Mouse (Mus musculus): ENCODE data around the gene Jade2.

Jade2 gene

DNA sequence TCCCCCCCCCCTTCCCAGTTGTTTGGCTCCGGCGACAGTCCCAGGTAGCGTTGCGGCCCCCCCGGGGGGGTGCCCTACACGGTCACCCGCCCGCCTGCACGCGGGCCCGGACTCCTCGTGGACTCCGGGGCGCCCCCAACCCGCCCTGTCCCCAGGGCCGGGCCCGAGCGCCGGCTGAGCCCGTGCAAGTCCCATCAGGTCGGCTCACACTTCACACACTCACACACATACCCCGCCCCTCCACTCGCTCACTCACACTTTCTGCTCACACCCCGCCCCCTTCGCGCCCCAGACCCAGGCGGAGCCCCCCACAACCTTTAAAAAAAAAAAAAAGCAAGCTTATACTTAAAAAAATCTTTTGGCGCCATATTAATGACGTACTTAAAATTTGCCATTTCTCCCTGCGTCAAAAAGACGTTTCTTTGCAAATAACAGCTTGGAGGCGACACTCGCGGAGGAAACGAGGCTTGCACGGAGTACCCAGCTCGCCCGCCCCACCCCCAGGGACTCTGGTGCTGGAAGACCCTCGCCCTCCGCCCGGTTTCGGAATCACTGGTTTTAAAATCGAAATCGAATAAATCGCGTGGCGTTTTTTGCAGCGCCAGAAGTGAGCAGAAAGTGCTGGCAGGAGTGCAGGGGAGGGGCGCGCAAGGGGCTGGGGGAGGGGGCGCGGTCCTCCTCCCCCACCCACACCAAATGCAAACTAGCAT is 520 bp upstream of the Jade2 start:
- in situ Hi-C loops (cut with MseI, MboI), result loop anchor here (5.0 kb wide), 2 partner anchors 41 to 109 kb away; partner anchors contain the start of gene Cdkn2aipnl (in 1 of the 2)

- in situ Hi-C loops (cut with MseI, MboI), result loop anchor here (5.0 kb wide), 2 partner anchors 39 to 111 kb away; partner anchors contain the start of gene Cdkn2aipnl (in 1 of the 2)
Measured at GRCm38 (mm10) chr11:51856616-51857080, 805 bp downstream of the Jade2 start.

- in situ Hi-C loops (cut with MseI, MboI), result loop anchor here (5.0 kb wide), 2 partner anchors 39 to 111 kb away; partner anchors contain the start of gene Cdkn2aipnl (in 1 of the 2)
Measured at GRCm38 (mm10) chr11:51855818-51856615, 1.4 kb downstream of the Jade2 start.

DNA sequence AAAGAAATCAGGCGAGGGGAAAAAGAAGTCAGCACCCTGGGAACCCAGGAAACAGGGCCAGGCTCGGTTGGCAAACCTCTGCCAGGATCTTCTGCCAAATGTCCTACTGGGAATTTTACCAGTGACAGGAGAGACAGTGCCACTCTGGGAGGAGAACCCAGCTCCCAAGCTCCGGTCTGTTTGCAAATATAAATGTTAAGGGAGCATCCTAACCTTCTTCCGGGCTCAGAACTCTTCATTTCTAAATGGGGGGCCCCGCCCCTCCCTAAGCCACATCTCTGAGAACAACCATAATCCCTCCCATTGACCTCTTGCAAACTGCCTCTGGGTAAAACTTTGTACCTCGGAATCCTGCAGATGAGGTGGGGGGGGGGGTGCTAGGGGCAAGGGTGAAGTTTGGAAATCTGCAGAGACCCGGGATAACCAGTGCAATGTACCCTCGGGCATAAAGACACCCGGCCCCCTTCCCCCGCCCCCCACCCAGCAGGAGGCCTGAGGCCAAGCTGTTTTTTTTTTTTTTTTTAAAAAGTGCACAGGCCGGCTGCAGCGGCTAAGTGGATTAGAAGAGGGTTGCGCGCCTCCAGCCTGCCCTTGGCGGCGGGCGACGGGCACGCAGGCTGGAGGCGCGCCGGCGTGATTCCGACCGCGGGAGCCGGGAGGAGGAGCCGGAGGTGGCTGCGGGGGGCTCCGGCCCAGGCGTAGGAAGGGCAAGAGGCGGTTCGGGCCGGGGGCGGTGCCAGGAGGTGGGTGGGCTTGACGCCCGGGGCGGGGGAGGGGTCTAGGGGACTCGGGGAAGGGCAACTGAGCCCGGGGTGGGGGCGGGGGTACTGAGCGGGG is 2.3 kb downstream of the Jade2 start:
- in situ Hi-C loops (cut with MseI, MboI), result loop anchor here (5.0 kb wide), 2 partner anchors 38 to 112 kb away; partner anchors contain the start of gene Cdkn2aipnl (in 1 of the 2)

- in situ Hi-C loops (cut with MseI, MboI), result loop anchor here in 1 of 2 experiments (5.0 kb wide), 1 partner anchor 35 kb away; no protein-coding TSS in a partner anchor
Measured at GRCm38 (mm10) chr11:51852595-51852994, 4.9 kb downstream of the Jade2 start.

DNA sequence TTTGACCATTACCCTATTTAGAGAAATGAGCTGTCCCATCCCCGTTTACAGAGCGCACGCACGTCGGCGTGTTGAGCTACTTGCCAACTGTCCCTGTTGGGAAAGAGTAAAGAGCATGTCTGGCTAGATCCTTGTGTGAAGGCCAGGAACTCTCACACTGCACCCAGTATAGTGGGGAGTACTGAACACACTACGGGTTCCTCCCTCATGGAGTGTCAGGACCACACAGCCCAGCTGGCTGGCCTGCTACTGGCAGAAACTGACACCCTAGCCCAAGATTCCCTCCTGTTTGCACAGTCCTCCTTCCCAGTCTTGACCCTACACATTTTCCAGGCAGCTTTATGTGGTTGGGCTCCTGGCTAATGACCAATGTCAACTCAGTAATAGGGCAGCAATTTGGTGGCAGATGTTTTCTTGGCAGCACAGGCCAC is 5.3 kb downstream of the Jade2 start:
- in situ Hi-C loops (cut with MseI, MboI), result loop anchor here in 1 of 2 experiments (5.0 kb wide), 1 partner anchor 35 kb away; no protein-coding TSS in a partner anchor

GRCm38 (mm10) chr11:51850741-51851330 is 6.6 kb downstream of the Jade2 start:
- in situ Hi-C loops (cut with MseI, MboI), result loop anchor here in 1 of 2 experiments (5.0 kb wide), 1 partner anchor 34 kb away; no protein-coding TSS in a partner anchor

GRCm38 (mm10) chr11:51848324-51848723 is 9.1 kb downstream of the Jade2 start:
- in situ Hi-C loops (cut with MseI, MboI), result no loop called here

DNA sequence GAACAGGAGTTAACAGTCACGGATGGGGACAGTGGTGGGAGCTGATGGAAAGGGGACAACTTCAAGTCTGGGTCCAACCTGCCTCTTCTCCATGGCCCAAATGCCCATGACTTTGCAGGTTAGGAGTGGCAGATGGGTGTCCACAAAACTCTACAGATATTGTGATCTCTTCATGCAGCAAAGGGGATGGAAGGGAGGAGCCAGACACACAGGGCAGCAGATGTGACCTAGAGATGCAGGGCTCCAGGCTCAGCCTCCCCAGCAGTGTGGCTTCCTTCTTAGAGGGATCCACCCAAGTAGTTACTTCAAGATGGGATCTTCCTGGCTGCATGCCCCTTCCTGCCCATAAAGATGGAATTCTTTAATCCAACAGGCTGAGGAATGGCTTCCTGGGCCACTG is 9.6 kb downstream of the Jade2 start:
- in situ Hi-C loops (cut with MseI, MboI), result no loop called here

- in situ Hi-C loops (cut with MseI, MboI), result no loop called here
Measured at GRCm38 (mm10) chr11:51845981-51846883, 11.2 kb downstream of the Jade2 start.

DNA sequence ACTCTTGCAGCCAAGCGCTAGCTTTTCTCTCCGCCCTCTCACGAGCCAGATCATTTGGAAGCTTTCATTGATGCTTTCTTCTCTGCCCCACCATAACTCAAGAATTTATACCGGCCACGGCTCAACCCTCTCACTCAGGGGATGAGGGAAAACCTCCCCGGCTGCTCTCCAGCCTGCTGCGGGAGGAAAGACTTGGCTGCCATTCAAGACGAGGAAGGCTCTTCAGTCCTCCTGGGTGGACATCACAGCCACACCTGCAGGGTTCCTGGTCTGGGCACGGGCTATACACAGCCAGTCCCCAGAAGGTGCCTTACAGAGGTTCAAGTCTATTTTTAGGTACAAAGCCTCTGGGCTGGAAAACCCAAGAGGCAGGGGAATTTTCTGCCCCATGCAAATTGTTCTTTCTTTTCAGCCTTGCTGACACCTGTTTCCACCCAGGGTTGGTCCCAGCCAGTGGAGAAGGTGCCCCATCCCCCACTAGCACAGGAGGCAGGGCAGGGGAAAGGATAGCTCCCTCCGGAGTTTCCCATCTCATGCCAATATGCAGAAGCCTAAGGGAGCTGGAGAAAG is 12.8 kb downstream of the Jade2 start:
- in situ Hi-C loops (cut with MseI, MboI), result no loop called here

DNA sequence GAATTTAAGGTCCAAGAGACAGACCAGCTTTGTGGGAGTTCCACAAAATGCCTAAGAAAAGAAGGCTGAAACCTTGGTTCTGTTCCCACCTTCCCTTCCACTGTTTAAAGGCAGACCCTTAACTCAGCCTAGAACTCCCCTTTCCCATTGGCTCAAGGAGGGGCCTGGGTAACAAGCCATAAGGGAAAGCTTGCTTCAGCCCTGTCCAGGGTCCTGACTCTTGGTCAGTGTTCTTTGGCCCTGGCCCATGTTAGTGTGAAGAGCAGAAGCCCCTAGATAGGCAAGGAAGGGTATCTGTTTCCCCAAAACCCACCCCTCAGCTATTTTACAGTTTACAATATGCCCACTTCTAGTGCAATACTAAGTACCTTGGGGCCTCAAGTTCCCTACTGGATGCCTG is 13.6 kb downstream of the Jade2 start:
- in situ Hi-C loops (cut with MseI, MboI), result no loop called here

GRCm38 (mm10) chr11:51843168-51843567 is 14.3 kb downstream of the Jade2 start:
- in situ Hi-C loops (cut with MseI, MboI), result no loop called here

DNA sequence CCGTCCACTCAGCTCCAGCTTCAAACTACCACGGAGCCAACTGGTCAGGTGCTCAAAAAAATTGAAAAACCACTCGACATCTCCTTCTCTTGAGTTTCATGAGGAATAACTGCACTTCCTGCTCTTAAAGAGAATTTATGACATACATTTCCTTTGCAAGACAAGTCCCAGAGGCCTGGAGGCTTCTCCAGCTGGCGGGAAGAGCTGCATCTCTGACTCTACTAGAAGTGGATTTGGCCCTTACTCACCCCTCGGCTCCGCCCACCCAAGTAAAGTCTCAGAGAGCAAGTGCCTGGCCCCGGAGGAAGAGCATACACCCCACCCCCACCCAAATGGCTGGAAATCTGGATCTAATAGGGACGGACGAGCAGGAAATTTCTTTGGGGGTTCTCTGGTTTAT is 16.3 kb downstream of the Jade2 start:
- in situ Hi-C loops (cut with MseI, MboI), result no loop called here

GRCm38 (mm10) chr11:51840657-51841056 is 16.8 kb downstream of the Jade2 start:
- in situ Hi-C loops (cut with MseI, MboI), result no loop called here

DNA sequence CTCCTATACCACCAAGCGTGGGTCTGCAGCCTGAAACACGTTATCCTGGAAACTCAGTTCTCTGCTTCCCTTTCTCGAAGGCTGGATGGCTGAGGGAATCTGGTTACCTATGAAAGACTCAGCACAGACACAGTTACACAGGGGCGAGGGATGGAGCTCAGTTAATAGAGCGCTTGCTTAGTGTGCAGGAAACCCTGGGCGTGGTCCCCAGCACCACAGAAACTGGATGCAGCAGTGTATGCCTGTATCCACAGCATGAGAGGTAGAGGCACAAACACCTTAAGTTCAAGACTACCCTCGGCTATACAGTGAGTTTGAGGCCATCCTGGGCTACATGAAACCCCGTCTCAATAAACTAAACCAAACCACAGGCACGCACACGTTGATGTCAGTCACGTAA is 17.5 kb downstream of the Jade2 start:
- in situ Hi-C loops (cut with MseI, MboI), result no loop called here

DNA sequence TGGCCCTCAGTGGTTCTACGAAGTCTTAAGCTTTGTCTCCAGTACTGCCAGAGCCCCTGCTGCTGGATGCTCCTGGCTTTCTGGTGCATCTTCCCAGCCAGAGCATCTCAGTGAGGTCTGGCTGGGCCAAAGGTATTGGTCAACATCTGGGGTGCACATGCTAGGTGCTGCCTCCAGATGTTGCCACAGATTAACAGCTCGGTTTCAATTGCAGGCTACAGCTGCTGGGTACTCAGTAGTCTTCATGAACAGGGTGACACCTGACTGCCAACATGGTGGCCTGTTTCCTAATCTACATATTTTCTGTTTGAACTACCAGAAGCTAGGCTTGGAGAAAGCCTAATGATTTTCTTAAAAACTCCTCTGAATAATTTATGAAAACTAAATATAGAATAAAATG is 18.3 kb downstream of the Jade2 start:
- in situ Hi-C loops (cut with MseI, MboI), result no loop called here

DNA sequence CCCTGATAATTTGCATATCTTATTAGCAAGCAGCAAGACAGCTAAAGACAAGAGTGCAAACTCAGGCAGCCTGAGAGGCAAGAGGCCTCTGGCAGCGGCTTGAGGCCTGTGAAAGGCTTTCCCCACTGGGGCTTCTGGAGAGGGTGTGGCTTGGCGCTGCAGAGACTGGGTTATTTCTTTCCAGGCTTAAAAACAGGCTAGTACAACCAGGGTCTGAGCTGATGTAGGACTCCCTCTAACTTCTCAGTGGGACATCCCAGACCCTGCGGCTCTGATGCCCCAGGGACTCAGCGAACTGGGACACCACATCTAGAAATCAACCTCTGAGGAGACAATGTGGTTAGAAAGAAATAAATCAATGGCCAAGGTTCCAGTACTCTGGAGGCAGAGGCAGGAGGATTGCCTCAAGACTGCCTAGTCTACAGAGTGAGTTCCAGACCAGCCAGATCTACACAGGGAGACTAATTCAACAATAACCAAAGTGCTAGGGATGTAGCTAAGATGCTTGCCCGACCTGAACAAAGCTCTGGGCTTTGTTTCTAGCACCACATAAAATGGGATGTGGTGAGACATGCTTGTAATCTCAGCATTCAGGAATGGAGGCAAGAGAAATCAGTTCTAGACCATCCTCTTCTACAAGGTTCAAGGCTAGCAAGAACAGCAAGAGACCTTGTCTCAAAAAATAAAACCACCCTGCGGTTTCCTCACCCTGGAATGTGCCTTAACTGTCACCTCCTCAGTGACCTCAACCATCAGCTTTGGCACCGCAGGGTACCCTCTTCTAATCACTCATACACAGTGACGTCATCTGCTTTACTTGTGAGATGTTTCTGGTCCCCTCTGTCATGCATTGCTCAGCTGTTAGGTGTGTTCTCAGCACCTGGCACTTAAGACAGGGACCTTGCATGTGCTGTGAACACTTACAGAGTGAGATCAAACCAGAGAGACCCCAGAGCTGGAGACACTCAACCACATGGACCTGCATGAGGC is 20.0 kb downstream of the Jade2 start:
- in situ Hi-C loops (cut with MseI, MboI), result no loop called here

Data from mouse trophoblast stem cell (cell line).